Mouse (Mus musculus): ENCODE measurements around the gene Gm3336.

Gm3336 gene

DNA sequence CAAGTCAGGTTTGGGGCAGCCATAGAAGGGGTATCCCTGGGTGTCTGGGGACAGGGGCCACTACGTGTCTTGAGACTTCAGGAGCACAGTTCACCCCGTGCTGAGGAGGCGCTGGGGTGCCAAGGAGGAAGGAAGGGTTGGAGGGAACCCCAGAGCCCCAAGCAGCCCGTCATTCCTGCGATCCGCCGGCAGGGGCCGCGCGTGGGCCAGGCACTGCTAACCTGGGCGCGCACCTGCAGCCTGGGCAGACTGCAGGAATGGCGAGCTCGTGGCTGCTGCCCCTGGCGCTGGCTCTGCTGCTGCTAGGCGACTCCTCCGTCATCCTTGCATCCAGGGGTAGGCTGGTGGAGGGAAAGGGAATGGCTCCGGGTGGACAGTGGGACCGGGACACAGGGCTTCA, at the start of gene Gm3336:
Gene Gm3336, plus strand, starts transcription at position 247 of the 400 bp plus-strand sequence.
- no peak for DNase-seq (ENCODE audit: low spot score)

DNA sequence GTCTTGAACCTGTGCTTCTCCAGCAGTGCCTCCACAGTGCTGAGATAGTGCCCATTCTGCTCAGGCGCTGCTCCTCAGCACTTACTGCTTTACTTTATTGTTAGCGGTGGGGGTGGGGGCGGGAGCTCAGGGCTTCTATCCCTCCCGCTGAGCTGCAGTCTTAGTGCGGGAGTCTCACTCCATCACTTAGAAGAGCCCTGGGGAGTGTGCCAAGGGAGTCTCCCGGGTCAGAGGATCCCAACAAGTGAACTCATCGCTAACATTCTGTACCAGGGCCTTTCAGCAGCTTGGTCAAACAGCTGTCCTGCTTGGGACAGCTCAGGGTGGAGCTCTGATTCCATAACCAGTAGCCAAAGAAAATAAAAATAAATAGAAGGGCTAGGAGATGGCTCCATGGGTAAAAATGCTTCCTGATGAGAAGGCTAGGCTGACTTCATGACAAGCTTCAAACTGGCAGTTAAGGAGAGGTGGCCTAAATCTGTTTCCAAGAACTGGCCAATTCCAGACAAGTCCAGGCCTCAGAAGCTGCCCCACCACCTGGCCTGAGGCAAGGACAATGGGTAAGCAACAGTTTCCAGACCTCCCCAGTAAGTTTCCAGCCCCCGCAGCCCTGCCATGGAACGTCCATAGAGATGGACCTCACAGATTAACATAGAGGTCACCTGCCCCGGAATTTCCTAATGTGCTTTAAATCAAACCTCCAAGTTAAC, 46.6 kb upstream of the Gm3336 start:
- no peak for DNase-seq (ENCODE audit: low spot score)

DNA sequence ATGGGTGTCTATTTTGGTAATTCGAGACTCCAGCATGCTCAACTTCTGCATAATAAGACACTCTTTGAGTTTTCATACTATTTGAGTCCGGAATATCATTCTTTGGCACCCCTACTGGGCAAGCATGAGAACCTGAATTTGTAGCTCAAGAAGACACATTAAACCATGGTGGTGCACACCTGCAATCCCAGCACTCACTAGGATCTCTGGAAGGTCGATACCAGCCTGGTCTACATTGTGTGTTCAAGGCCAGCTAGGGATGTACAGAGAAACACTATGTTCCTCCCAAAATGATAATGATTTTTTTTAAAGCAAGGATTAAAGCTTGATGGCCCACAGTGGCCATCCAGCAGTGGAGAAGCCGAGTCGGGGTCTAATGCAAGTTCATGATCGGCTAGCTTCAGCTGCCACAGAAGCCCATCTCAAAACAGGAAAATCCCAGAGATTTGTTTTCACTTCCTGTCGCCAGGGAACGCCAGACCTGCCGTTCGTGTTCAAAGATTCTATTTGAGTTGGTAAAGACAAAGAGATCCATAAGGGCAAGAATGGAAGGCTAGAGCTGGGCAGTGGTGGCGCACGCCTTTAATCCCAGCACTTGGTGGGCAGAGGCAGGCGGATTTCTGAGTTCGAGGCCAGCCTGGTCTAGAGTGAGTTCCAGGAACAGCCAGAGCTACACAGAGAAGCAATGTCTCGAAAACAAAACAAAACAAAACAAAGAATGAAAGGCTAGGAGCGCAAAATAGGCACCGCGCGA, 45.8 kb upstream of the Gm3336 start:
- DNase-seq (ENCODE audit: low spot score), result no peak

DNA sequence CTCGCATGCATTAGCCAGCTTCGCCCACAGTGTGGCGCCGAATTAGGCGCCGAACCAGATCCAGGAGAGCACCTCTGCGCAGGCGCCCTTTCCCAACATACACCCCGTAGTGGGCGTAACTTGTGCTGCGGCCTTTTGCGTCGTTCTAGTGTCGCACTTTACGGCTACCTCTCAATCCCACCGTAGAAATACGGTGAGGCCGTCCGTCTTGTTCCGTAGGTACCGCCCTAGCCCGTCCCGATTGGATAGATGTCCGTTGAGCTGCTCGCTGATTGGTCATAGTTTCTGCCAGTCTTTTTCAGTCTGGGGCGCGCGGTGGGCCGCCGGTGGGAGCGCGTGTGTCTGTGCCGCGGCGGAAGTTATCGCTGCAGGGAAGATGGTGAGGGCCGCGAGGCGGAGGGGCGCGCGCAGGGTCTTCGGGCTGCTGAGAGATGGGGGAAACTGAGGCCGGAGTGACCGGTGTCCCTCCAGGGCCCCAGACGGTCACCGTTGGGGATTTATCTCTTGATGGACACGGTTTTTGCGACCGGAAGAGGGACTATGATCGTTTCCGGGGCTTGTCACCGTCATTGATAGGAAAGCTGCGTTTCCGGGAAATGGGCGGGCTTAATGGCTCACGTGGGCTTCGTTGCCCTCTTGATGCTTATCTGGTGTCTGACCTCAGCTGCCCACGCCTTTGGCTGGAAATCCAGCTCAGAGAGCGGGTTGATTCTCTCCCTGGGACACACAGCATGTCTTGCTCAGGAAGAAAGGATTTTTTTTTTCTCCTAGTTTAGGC, 45.1 kb upstream of the Gm3336 start, which contains the start of gene Lsm4:
Gene Lsm4, plus strand, starts transcription at position 170 of the 778 bp plus-strand sequence.
- DNase-seq (ENCODE audit: low spot score), result peak; percentile 97

DNA sequence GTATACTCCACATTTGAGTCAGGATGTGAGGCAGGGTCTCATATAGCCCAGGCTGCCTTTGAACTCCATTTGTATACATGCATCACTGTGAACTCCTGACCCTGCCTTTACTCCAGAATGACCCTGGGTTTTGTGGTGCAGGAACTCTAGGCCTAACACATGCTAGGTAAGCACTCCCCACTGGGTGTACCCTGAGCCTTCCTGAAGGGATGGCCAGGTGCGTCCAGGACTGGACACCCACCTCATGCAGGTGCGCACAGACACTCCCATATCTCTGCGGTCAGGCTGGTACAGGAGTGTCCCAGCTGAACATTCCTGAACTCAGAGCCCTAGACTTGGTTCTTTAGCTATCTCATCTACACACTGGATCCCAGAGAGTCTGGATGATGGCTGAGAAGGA, 44.2 kb upstream of the Gm3336 start:
- no peak for DNase-seq (ENCODE audit: low spot score)

DNA sequence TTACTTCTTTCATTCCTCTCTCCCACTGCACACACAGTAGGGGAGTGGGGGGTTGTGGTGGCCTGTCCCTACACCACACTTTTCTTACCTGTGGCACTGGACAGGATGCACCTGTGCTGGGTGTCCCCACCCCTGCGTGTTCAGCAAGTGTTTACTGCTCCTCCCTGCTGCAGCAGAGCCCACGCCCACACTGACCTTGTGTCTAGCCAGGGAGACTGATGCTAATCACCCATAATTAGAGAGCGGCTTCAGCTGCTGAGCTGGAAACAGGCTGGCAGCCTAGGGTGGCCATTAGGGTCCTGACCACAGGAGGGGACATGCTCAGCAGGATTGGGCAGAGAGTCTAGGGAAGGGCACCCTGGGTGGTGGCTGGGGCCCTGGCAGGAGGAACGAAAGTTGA, 43.6 kb upstream of the Gm3336 start:
- DNase-seq (ENCODE audit: low spot score), result no peak

DNA sequence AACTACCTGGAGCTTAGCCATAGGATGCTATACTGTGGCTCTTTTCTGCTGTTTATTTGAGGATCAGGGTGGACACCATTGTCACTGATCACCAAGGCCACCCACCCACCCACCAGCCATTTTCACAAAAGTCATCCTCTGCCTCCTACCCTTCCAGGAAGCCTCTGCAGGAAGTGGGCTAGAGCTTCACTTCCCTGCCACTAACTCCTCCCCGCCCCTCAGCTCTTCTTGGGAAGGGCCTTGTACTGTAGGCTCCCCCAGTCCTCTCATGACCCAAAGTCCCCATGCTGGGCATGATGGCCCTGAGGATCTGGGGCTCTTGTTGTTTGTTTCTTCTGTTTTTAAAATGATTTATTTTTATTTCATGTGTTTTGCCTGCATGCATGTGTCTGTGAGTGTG, 43.0 kb upstream of the Gm3336 start:
- DNase-seq (ENCODE audit: low spot score), result no peak

DNA sequence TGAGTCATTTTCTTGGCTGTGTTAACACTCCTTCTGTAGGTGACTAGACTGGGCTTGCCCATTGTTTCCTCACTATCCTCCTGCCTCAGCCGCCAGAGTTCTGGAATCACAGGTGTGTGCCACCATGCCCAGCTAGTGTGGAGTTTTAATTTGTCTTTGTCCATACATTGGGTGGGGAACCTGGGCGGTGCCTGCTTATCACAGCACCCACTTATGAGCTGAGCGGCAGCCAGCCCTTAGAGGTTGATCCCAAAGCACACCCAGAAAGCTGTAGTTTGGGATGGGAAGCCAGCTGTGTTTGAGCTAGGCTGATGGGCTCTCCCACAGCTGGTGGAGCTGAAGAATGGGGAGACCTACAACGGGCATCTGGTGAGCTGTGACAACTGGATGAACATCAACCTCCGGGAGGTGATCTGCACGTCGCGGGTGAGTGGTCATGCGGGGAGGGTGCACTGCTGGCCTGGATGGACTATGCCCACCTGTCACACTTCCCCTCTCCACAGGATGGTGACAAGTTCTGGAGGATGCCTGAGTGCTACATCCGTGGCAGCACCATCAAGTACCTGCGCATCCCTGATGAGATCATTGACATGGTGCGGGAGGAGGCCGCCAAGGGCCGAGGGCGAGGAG, 40.8 kb upstream of the Gm3336 start:
- no peak for DNase-seq (ENCODE audit: low spot score)

DNA sequence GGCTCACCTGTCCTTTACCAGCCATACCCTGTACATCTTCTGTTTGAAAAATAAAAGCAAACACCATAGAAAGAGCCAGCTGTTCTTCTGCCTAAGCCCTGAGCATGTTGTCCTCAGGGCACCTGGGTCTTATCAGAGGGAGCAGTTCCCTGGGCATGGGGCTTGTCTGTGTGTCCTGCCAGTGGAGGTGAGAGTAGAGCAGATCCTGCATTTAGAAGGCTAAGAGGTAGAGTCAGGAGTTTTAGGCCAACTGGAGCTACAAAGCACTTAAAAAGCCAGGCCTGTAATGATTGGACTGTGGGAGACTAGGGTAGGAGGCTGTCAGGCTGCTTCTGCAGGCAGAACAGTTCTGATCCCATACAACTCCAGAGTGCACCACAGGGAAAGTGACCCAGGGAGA, 39.7 kb upstream of the Gm3336 start:
- no peak for DNase-seq (ENCODE audit: low spot score)

DNA sequence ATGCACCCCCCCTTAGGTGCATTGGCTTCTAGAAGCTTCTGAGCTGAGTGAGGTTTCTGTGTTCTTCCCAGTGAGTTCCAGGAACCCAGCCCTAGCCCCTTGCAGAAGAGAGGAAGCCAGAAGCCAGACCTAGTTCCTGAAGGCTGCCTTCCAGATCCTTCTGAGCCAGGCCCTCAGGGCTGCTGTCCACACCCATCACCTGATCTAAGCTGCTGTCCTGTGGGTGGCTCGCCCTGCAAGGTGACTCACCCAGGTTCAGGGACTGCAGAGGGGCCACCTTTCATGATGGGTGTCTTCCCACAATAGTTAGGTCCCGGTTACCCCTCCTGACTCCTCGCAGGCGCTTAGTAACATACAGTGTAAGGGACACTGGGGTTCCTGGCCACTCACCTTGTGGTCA, 38.9 kb upstream of the Gm3336 start:
- no peak for DNase-seq (ENCODE audit: low spot score)

DNA sequence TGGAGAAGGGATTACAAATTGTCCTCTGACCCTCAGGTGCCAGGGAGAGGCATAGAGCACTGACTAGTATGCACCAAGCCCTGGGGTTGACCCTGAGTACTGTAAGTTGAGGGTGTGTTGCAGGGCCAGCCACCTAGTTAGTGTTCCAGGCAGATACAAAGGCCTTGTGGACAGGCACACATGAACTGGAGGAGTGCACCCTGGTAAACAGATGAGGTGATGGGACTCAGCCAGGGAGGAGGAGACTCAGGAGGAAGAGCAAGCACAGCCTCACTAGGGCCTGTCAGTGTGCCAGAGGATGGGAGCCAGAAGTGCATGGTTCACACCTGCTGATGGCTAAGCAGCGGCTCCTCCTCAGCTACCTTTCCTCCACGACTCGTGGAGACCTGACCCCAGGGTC, 38.3 kb upstream of the Gm3336 start:
- no peak for DNase-seq (ENCODE audit: low spot score)

DNA sequence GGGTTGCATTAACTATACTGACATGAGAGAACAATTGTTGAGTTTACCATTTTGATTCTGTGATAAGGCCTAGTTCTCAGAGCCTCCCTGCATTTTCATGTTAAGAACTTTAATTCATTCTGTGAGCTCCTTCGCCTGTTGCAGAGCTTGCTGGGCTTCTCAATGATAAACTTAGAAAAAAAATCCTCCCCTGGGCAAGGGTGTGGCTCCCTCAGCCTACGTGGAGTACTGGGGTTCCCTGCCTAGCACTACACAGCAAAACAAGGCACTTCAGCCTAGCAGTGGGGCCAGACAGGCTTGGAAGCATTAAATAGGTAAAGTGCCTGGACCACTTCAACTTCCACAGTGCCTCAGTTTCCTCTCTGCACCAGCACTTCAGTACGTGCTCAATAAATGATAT, 36.9 kb upstream of the Gm3336 start:
- DNase-seq (ENCODE audit: low spot score), result no peak

DNA sequence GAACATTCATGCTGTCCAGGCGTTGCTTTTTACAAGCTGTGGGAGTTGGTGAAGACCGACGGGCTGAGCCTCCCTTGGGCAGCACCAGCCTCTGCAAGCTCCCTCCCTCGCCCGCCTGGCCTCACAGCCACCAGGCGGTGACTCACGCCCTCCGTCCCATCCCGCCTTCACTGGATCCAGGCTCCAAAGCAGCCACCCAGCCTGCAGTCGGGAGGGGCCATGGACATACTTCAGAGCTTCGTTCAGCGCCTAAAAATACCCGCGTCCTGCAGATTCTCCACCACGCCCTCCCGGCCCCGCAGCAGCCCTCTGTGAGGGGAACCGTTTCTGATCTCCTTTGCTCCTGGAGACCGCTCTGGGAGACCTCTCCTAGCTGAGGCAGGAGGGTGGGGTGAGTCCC, 36.1 kb upstream of the Gm3336 start:
- no peak for DNase-seq (ENCODE audit: low spot score)

DNA sequence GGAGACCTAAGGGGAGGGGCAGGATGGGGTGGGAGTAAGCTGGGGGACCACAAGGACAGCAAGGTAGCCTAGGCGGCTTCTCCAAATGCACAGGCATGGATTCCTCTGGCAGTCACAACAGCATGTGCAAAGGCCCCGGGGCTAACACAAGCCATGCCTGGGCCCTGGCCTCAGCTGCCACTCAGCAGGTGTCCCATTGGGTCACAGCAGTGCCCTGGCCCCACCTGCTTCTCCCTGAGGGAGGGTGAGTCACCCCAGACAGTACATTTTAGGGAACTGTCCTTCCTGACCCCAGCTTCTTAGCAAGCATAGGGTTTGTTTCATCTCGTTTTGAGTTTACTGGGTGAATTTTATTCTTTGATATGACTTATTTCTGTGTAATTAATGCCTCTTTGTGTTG, 35.7 kb upstream of the Gm3336 start:
- no peak for DNase-seq (ENCODE audit: low spot score)

DNA sequence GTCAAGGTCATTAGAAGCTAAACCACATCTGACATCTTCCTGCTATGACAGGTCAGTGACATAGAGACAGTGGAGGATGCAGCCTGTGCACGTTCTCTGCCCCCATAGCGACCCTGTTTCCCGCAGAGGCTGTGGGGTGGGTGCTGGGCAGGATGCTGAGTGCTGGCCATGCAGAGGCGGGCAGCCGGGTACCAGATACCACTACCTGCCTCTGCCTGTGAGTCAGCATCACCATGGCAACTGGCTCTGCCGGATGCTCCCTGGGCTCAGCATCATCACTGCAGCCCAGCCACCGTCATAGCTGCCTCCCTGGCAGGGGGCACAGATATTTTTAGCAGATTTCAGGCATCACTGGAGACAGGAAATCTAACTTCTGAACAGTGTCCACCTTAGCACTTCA, 34.1 kb upstream of the Gm3336 start:
- peak; percentile 82 for DNase-seq (ENCODE audit: low spot score)

DNA sequence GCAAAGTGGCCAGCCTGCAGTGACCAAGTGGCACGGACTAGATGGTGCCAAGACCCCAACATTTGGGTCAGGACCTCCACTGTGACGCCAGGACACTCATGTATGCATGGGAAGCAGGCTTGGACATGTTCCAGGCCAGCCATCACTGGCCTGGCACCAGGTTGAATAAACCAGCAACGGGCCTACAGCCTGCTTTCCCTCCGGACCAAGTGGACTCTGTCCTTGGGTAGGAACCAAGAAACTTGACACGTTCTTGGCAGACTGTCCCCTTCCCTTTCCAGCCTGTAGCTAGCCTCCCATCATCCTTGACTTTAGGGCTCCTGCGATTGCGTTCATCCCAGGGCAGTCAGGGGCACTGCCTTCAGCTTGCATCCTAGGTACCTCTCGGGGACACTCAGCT, 30.8 kb upstream of the Gm3336 start:
- DNase-seq (ENCODE audit: low spot score), result no peak

DNA sequence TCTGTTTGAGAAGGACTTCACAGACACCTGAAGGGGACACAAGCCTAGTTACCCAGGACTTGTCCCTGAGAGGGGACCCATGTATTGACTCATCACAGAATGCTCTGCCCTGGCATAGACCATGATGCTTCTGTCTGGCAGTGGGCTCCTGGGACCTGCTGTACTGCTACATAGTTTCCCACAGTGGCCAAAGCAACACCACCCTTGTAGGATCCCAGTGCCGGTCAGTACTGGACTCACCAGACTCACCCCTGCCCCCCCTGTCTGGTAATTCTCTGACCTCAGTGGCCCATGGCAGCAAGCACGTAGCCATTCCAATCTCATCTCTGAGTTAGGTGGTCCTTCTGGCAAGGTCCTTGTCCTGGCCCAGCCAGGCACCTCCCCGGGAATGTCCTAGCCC, 30.2 kb upstream of the Gm3336 start:
- no peak for DNase-seq (ENCODE audit: low spot score)

DNA sequence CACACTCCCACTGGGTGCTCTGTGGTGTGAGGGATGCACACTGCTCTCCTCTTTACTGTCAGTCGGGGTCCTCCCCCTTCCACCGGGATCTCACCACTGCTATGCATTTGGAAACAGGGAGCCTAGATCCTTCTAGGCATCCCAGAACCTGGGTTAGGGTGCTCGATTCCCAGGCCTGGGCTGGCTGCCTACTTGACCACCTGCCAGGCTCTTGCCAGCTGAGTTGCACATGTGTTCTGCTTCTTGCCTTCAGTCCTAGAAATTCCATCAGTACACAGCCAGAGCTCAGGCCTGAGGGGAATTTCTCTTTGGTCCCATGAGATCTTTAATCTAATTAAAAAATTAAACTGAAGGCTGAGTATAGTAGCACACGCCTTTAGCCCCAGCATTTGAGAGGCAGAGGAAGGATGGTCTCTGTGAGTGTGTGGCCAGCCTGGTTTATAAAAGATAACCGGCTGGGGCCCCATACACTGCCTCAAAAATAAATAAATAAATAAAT, 28.4 kb upstream of the Gm3336 start:
- no peak for DNase-seq (ENCODE audit: low spot score)

DNA sequence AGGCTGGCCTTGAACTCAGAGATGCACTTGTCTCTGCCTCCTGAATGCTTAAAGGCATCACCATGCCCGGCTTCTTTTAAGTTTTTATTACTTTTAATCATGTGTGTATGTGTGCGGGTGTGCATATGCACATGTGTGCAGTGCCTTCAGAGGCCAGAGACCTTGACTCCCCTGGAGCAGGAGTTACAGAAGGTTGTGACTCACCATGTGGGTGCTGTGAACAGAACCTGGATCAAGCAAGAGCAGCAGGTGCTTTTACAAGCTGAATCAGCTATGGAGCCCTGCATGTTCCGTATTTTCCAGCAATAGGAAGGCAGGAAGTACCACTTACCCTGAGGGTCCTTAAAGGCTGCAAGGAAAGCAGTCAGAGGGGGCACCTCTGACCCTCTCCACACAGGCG, 27.1 kb upstream of the Gm3336 start:
- DNase-seq (ENCODE audit: low spot score), result no peak

DNA sequence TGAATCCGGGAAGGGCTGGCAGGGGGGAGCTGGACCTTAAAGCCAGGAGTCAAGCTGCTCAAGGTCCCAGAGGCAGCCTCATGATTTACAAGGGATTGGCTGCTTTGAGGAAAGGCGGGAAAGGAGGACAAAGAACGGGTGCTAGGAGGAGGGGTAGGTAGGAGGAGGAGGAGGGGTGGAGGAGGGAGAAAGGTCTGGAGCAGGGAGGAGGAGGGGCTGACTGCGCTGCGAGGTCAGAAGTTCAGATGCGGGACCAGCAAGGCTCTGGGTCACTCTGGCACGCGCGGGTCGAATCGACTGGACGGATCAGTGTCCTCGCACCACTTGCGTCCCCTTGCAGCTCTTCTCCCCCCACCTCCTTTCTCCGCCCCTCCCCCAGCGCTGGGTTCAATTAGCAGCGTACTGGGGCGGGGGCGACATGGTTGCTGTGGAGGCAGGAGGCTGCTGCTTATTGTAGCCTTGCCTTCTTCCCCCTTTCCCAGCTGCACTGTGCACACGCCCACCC, 26.6 kb upstream of the Gm3336 start:
- DNase-seq (ENCODE audit: low spot score), result no peak

DNA sequence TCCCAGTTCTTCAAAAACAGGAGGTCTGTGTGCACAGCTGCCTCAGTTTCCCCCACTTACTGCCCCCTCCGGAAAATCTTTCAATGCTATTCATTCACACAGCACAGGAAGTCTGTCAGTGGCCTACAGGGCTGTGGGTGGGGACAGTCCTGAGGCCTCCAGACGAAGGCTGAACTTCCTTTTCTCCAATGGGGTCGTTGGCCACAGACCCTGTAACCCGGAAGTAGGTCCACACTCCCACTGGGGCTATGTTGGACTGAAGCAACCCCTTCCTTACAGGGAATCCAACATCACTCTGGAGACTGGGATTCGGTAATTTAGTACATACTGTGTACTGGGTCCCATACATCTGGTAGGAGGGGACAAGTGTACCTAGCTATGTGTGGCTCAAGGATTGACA, 24.7 kb upstream of the Gm3336 start:
- DNase-seq (ENCODE audit: low spot score), result no peak
